Mouse (Mus musculus): ENCODE data around the gene Prkce. TPM values are rescaled to one million over a fixed set of nuclear protein-coding genes. Genes with fewer than 3 reads are reported as not detected.

Prkce gene
- total and polyA plus RNA-seq, 2 experiments from 2014 or later = 8.1 to 12.6 TPM

GRCm38 (mm10) chr17:86410496-86410895 lies 242.9 kb downstream of the Prkce start:
- H3K4me2 ChIP-seq (ENCODE audit: low read depth, low read length) = no peak overlapping the region
- TF ChIP-seq EP300 (IDR thresholded peaks at IDR 0.05; ENCODE audit: low read depth) = no peak
- no peak for TF ChIP-seq CTCF (IDR thresholded peaks at IDR 0.05; ENCODE audit: low read depth)
- no peak overlapping the region for H3K4me3 ChIP-seq (ENCODE audit: low read depth, low read length)
- no peaks in the 10 kb centered on the region for H3K27me3 ChIP-seq (ENCODE audit: control insufficient read depth, insufficient read depth, low read length)
- ATAC-seq (ENCODE audit: insufficient read depth, low read depth) (no peak), DNase-seq (ENCODE audit: low spot score) (no peak)
- no peak overlapping the region for H3K9ac ChIP-seq (replicated peaks; ENCODE audit: low read depth, low read length)
- WGBS = 84% methylated on average over 12 of the region's 12 CpGs
- H3K27ac ChIP-seq (ENCODE audit: low read depth) = no peak overlapping the region
- peaks cover 21% of the 10 kb centered on the region for H3K4me1 ChIP-seq (ENCODE audit: control insufficient read depth, insufficient read depth)
- no peaks in the 10 kb centered on the region for H3K36me3 ChIP-seq (replicated peaks; ENCODE audit: control insufficient read depth, insufficient read depth, low read length)
- H3K9me3 ChIP-seq (replicated peaks; ENCODE audit: control insufficient read depth, low read length) = no peaks in the 10 kb centered on the region

- Histone ChIP-seq H3K4me3 (ENCODE audit: low read depth, low read length) (no peak overlapping the region), H3K36me3 (replicated peaks; ENCODE audit: control insufficient read depth, insufficient read depth, low read length) (no peaks in the 10 kb centered on the region), H3K9ac (replicated peaks; ENCODE audit: low read depth, low read length) (no peak overlapping the region), H3K27ac (ENCODE audit: low read depth) (no peak overlapping the region), H3K9me3 (replicated peaks; ENCODE audit: control insufficient read depth, low read length) (no peaks in the 10 kb centered on the region), H3K27me3 (ENCODE audit: control insufficient read depth, insufficient read depth, low read length) (no peaks in the 10 kb centered on the region), H3K4me2 (ENCODE audit: low read depth, low read length) (no peak overlapping the region), H3K4me1 (ENCODE audit: control insufficient read depth, insufficient read depth) (peaks cover 17% of the 10 kb centered on the region)
- TF ChIP-seq CTCF (IDR thresholded peaks at IDR 0.05; ENCODE audit: low read depth) (no peak), EP300 (IDR thresholded peaks at IDR 0.05; ENCODE audit: low read depth) (no peak)
- DNase-seq (ENCODE audit: low spot score) = peak; percentile 53
- ATAC-seq (ENCODE audit: insufficient read depth, low read depth) = peak; percentile 75
- 48% methylated on average over 6 of the region's 6 CpGs for WGBS
Measured at GRCm38 (mm10) chr17:86412141-86412540, 244.6 kb downstream of the Prkce start.

GRCm38 (mm10) chr17:86414608-86415007 lies 247.0 kb downstream of the Prkce start:
- no peak for TF ChIP-seq EP300 (IDR thresholded peaks at IDR 0.05; ENCODE audit: low read depth)
- TF ChIP-seq CTCF (IDR thresholded peaks at IDR 0.05; ENCODE audit: low read depth) = no peak
- H3K9me3 ChIP-seq (replicated peaks; ENCODE audit: control insufficient read depth, low read length) = no peaks in the 10 kb centered on the region
- WGBS = 86% methylated on average over 8 of the region's 8 CpGs
- ATAC-seq (ENCODE audit: insufficient read depth, low read depth) (no peak), DNase-seq (ENCODE audit: low spot score) (no peak)
- no peak overlapping the region for H3K4me3 ChIP-seq (ENCODE audit: low read depth, low read length)
- H3K27ac ChIP-seq (ENCODE audit: low read depth) = no peak overlapping the region
- no peak overlapping the region for H3K9ac ChIP-seq (replicated peaks; ENCODE audit: low read depth, low read length)
- H3K27me3 ChIP-seq (ENCODE audit: control insufficient read depth, insufficient read depth, low read length) = no peaks in the 10 kb centered on the region
- no peak overlapping the region for H3K4me2 ChIP-seq (ENCODE audit: low read depth, low read length)
- H3K4me1 ChIP-seq (ENCODE audit: control insufficient read depth, insufficient read depth) = peaks cover 13% of the 10 kb centered on the region
- H3K36me3 ChIP-seq (replicated peaks; ENCODE audit: control insufficient read depth, insufficient read depth, low read length) = no peaks in the 10 kb centered on the region

- H3K36me3 ChIP-seq (replicated peaks; ENCODE audit: control insufficient read depth, insufficient read depth, low read length) = no peaks in the 10 kb centered on the region
- H3K9ac ChIP-seq (replicated peaks; ENCODE audit: low read depth, low read length) = no peak overlapping the region
- H3K4me3 ChIP-seq (ENCODE audit: low read depth, low read length) = no peak overlapping the region
- 85% methylated on average over 7 of the region's 7 CpGs for WGBS
- peaks cover 13% of the 10 kb centered on the region for H3K4me1 ChIP-seq (ENCODE audit: control insufficient read depth, insufficient read depth)
- no peaks in the 10 kb centered on the region for H3K27me3 ChIP-seq (ENCODE audit: control insufficient read depth, insufficient read depth, low read length)
- TF ChIP-seq EP300 (IDR thresholded peaks at IDR 0.05; ENCODE audit: low read depth) (no peak), CTCF (IDR thresholded peaks at IDR 0.05; ENCODE audit: low read depth) (no peak)
- ATAC-seq (ENCODE audit: insufficient read depth, low read depth) = no peak
- no peak overlapping the region for H3K4me2 ChIP-seq (ENCODE audit: low read depth, low read length)
- DNase-seq (ENCODE audit: low spot score) = no peak
- H3K9me3 ChIP-seq (replicated peaks; ENCODE audit: control insufficient read depth, low read length) = no peaks in the 10 kb centered on the region
- no peak overlapping the region for H3K27ac ChIP-seq (ENCODE audit: low read depth)
Measured at GRCm38 (mm10) chr17:86415989-86416388, 248.4 kb downstream of the Prkce start.

- H3K4me2 ChIP-seq (ENCODE audit: low read depth, low read length) = no peak overlapping the region
- no peak overlapping the region for H3K9ac ChIP-seq (replicated peaks; ENCODE audit: low read depth, low read length)
- no peak overlapping the region for H3K27ac ChIP-seq (ENCODE audit: low read depth)
- 66% methylated on average over 17 of the region's 17 CpGs for WGBS
- no peak for ATAC-seq (ENCODE audit: insufficient read depth, low read depth)
- H3K36me3 ChIP-seq (replicated peaks; ENCODE audit: control insufficient read depth, insufficient read depth, low read length) = no peaks in the 10 kb centered on the region
- no peak for DNase-seq (ENCODE audit: low spot score)
- no peak overlapping the region for H3K4me3 ChIP-seq (ENCODE audit: low read depth, low read length)
- no peaks in the 10 kb centered on the region for H3K9me3 ChIP-seq (replicated peaks; ENCODE audit: control insufficient read depth, low read length)
- no peaks in the 10 kb centered on the region for H3K27me3 ChIP-seq (ENCODE audit: control insufficient read depth, insufficient read depth, low read length)
- H3K4me1 ChIP-seq (ENCODE audit: control insufficient read depth, insufficient read depth) = no peaks in the 10 kb centered on the region; the same call in 1 of the 2 replicates
- no peak for TF ChIP-seq EP300 (IDR thresholded peaks at IDR 0.05; ENCODE audit: low read depth)
- TF ChIP-seq CTCF (IDR thresholded peaks at IDR 0.05; ENCODE audit: low read depth) = no peak
Measured at GRCm38 (mm10) chr17:86418334-86418733, 250.7 kb downstream of the Prkce start.

- Histone ChIP-seq H3K27ac (ENCODE audit: low read depth) (no peak overlapping the region), H3K4me3 (ENCODE audit: low read depth, low read length) (no peak overlapping the region), H3K9me3 (replicated peaks; ENCODE audit: control insufficient read depth, low read length) (no peaks in the 10 kb centered on the region), H3K27me3 (ENCODE audit: control insufficient read depth, insufficient read depth, low read length) (no peaks in the 10 kb centered on the region), H3K4me1 (ENCODE audit: control insufficient read depth, insufficient read depth) (no peaks in the 10 kb centered on the region; the same call in 1 of the 2 replicates), H3K9ac (replicated peaks; ENCODE audit: low read depth, low read length) (no peak overlapping the region), H3K36me3 (replicated peaks; ENCODE audit: control insufficient read depth, insufficient read depth, low read length) (no peaks in the 10 kb centered on the region), H3K4me2 (ENCODE audit: low read depth, low read length) (no peak overlapping the region)
- DNase-seq (ENCODE audit: low spot score) = no peak
- TF ChIP-seq CTCF (IDR thresholded peaks at IDR 0.05; ENCODE audit: low read depth) (no peak), EP300 (IDR thresholded peaks at IDR 0.05; ENCODE audit: low read depth) (no peak)
- ATAC-seq (ENCODE audit: insufficient read depth, low read depth) = no peak
- WGBS = 92% methylated on average over 6 of the region's 6 CpGs
Measured at GRCm38 (mm10) chr17:86419199-86419598, 251.6 kb downstream of the Prkce start.
